In the genomic region with DNA sequence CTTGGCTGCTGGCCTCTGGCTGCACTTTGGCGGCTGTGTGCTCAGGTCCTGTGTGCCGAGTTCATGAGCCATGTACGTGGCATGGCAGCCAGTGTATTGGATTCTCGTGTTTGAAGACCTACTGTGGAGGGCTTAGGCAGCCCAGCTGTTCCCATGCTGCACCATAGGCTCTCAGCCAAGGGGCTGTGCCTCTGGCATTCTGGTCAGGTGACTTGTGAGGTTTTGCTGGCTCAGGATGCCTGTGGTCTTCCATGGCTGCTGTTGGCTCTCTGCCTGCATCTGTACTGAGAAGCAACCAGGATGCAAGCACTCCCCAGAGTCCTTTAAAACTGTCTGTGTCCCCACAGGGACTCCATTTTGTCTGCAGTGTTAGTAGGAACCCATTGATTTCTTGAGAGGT, we compare ENCODE assay signal across 8 mouse cellular contexts. TPM values are rescaled to one million over a fixed set of nuclear protein-coding genes. Genes with fewer than 3 reads are reported as not detected.
DNase-seq lines count a peak whose midpoint lies in the region; ATAC-seq and TF ChIP-seq lines count a peak whose summit lies in the region.

No protein-coding gene starts in this region.

- intact Hi-C loops in gastrocnemius, postnatal 14 days (cut with DNase I; ENCODE audit: low total_unique reads), result no loop called here

- DNase-seq in gastrocnemius, postnatal 14 days, result peak; percentile 30
- DNase-seq in gastrocnemius, postnatal 25 days, result no peak
- DNase-seq in thymus, postnatal 14 days, result peak; percentile 17
- no peak for DNase-seq in thymus, postnatal 36 days
- peak; percentile 78 for DNase-seq in kidney, adult 2 months
- peak; percentile 33 for DNase-seq in thymus, postnatal 25 days
- DNase-seq in left cerebral cortex, adult 18-20 months (ENCODE audit: low spot score in 2 of 2), result no peak

- H3K27me3 ChIP-seq in kidney, adult 2 months (replicated peaks; ENCODE audit: control insufficient read depth, insufficient read depth, low read length), result no peaks in the 10 kb centered on the region

- H3K4me1 ChIP-seq in kidney, adult 2 months (ENCODE audit: control insufficient read depth, insufficient read depth, low read length), result peaks cover 38% of the 10 kb centered on the region

- H3K27ac ChIP-seq in kidney, adult 2 months (ENCODE audit: insufficient read depth, low read depth, low read length), result no peak overlapping the region

- no peaks in the 10 kb centered on the region for H3K36me3 ChIP-seq in kidney, adult 2 months (ENCODE audit: control insufficient read depth, insufficient read depth, low read length)

- ATAC-seq in cerebellum, adult (ENCODE audit: insufficient number of reproducible peaks, low FRiP score, low TSS enrichment), result no peak

- no peak for TF ChIP-seq POLR2A in kidney, adult 2 months (IDR thresholded peaks at IDR 0.05; ENCODE audit: low read depth, low read length)

- TF ChIP-seq CTCF in kidney, adult 2 months (conservative IDR thresholded peaks at IDR 0.05; ENCODE audit: insufficient read depth, insufficient read length, low read depth, low read length), result no peak

- H3K4me3 ChIP-seq in kidney, adult 2 months (ENCODE audit: insufficient read depth, low read depth, low read length), result no peak overlapping the region

- WGBS in kidney, adult 2 months, result 66% methylated on average over 4 of the region's 4 CpGs

RNA-seq across cellular contexts. Expression of gene Zfp750, which starts 33.0 kb away (rescaled TPM):
- total RNA-seq in gastrocnemius, postnatal 14 days (2021), result not detected
- under 1 TPM in 1 of 2 experiments, not detected in 1; 0.13 TPM for total RNA-seq in gastrocnemius, postnatal 25 days (2021)
- polyA plus RNA-seq in kidney, adult 2 months (2012; rRNA removed), result 3.0 and 3.3 TPM in 2 replicates
- total RNA-seq in left cerebral cortex, adult 18-20 months (2021), result not detected

Comparison
In these comparisons a context has a peak if more than half of its experiments do, and no peak if none do; other contexts are left out.
1. DNase-seq: peak in gastrocnemius, postnatal 14 days (single experiment), thymus, postnatal 14 days (single experiment), kidney, adult 2 months (single experiment) and thymus, postnatal 25 days (single experiment); none in gastrocnemius, postnatal 25 days (single experiment), thymus, postnatal 36 days (0 of 2) and left cerebral cortex, adult 18-20 months (0 of 2).